Mouse (Mus musculus): ENCODE data around the gene Tnnc2.

Gene Tnnc2

DNA sequence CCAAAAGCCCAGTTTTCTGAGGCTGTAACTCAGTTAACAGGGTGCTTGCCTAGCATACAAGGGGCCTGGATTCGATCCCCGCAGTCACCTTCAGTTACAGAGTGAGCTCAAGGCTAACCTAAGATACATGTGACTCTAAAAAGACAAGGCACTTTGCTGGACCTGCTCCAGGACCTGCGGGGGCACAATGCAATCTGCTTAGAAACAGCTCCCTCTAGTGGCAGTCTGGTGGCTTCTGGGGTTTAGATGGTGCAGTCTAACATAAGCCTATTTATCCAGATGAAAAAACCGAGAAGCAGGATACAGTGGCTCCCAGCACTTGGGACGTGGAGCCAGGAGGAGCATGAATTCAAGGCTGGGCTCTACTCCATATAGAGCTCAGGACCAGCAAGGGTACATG, 14.5 kb upstream of the Tnnc2 start:
- peak; percentile 91 to 96 for DNase-seq

DNA sequence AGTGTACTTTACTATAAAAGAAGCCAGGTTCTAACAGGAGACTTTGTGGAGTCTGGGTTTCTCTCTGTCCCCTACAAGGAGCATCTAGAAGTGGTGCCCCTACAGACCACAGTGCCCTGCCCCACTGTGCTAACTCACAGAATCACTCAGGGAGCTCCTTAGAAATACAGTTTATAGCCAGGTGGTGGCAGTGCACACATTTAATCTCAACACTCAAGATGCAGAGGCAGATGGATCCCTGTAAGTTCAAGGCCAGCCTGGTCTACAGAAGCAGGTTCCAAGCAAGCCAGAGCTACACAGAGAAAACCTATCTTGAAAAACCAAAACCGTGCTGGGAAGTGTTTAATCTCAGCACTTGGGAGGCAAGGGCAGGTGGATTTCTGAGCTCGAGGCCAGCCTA, 14.0 kb upstream of the Tnnc2 start:
- DNase-seq: no peak

DNA sequence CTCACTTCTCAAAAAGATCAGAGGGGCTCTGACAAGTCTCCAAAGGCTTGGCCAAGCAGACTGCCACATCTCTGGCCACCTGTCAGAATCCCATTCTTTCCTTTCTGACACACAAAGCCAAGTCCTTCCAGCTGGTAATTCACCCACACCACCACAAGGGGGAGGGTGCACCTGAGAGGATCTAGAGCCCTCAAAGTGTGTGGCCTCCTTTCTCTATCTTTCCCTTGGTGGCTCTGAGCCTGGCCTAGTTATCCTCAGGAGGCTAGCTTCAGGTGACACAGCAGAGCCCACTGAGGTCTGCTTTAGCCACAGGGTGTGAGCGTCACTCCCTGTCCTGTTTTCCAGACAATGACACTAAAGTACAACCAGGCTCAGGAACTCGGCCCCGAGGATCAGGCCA, 13.5 kb upstream of the Tnnc2 start:
- peak; percentile 77 for DNase-seq

DNA sequence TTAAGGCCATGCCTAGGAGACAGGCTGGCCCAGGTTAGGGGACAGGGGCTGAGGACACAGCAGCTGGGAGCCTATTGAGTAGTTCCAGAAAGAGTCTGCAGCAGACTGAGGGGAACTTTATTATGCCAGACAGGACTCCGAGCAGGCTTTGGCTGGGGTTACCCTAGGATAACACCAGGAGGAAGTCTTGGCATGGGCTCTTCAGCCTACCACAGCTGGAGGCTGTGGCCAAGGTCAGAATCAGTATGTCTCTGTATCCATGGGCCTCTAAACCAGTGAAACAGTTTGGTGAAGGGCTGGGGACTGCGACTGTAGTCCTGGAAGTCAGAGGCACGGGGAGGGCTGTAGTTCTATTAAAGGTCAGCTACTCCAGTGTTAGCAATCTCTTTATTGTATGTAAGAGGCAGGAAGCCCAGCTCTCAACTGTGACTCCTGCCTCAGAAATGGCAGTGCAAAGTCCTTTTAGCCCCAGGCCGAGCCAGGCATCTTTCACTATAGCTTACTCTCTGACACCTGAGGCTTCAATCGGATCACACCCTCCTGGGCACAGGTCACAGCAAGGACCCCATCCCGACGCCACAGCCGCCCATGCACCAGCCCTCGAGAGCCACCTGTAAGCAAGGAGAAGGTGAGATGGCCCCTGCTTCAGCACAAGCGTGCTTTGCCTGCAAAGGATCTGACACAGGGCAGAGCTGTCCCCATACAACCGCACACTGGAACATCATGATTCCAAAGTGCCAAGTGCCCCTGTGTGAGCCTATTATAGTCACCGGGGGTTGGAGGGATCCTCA, 12.8 kb upstream of the Tnnc2 start:
- peak in 1 of 2 experiments; percentile 33 for DNase-seq

DNA sequence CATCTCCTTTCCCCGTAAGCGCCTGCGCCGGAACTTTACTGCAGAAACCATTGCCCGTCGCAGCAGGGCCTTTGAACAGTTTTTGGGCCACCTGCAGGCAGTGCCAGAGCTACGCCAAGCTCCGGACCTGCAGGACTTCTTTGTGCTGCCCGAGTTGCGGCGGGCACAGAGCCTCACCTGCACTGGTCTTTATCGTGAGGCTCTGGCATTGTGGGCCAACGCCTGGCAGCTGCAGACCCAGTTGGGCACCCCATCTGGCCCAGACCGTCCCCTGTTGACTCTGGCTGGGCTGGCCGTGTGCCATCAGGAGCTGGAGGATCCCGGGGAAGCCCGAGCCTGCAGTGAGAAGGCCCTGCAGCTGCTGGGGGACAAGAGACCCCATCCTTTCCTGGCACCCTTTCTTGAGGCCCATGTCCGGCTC, 12.1 kb upstream of the Tnnc2 start:
- peak in 1 of 2 experiments; percentile 50 for DNase-seq

DNA sequence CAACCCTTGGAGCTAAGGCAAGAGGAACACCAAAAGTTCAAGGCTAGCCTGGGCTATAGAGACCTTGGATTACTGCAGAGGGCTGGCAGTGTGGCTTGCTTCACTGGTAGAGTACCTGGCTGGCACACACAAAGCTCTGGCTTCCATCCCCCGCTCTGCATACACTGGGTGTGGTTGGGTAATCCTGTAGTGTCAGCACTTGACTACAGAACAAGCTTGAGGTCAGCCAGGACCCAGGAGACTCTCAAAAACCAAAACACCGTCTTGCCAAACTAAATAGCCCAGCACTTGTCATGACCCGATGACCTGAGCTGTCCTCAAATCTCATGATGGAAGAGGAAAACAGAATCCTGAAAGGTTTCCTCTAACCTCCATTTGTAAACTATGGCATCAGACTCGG, 10.7 kb upstream of the Tnnc2 start:
- peak in 1 of 2 experiments; percentile 65 for DNase-seq

DNA sequence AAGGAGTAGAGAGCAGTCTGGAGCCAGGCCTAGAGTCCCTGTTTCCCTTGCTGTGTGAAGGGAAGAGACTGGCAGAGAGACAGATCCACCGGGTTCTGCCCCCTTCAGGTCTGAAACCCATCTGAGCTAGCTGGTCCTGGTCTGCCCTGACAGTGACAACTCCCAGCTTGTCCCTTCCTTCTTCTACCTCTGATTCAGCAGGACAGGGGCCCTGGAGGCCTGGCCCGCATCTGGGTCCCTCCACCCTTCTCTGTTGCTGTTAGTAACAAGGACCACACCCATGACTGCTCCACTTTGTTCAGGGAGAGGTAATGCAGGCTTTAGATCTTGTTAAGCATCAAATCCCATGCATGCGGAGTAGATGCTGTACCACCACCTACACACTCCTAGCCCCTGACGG, 8.6 kb upstream of the Tnnc2 start:
- DNase-seq: no peak

DNA sequence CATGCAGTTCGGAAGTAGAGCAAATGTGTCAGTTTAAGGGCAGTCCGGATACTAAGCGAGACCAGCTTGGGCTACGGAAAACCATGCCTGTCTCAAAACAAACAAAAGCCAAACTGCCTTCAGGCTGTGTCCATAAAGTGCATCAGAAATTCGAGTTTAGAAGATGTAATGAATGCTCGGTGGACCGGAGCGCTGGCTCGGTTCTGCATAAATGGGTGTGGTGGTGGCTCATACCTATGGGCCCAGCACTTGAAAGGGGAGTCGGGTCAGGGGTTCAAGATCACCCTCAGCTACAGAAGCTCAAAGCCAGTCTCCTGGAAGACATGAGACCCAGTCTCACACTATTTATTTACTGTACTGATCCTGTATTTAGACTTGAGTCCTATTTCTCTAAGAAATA, 8.0 kb upstream of the Tnnc2 start:
- no peak for DNase-seq

DNA sequence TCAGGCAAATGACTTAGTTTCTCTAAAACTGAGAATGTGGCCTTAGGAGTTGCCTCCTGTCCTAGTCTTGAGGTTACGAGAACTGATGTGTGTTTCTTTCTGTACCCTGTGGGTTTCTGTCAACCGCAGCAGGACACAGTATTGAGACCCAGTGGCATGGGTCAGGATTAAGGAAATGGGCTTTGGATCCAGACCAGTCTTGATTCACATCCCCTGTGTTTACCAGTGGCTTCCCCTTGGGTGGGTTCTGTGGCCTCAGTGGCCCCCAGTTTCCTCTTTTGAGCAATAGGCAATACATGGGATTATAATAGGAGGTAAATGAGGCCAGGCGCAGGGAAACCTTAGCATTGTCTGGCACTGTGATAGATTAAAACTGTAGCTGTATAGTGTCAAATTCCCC, 7.3 kb upstream of the Tnnc2 start:
- no peak for DNase-seq

DNA sequence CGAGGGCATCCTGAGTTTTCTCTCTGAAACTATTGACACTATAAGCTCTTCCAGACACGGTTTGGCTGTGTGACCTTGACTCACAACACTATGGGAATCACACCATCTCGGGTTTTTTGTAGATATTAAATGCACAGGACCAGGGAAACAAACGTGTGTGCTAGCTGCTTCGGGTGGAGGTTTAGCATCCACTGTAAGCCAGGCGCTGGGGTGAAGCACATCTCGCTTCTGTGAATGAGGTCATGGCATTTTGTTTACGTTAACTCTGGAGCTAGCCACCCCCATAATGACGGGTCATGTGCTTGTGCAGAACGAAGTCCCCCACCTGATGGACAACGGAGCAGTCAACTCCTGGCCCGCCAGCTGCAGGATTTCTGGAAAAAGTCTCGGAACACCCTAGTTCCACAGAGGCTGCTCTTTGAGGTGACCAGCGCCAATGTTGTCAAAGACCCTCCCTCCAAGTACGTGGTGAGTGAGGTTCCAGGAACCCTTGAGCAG, 6.7 kb upstream of the Tnnc2 start:
- no peak for DNase-seq

DNA sequence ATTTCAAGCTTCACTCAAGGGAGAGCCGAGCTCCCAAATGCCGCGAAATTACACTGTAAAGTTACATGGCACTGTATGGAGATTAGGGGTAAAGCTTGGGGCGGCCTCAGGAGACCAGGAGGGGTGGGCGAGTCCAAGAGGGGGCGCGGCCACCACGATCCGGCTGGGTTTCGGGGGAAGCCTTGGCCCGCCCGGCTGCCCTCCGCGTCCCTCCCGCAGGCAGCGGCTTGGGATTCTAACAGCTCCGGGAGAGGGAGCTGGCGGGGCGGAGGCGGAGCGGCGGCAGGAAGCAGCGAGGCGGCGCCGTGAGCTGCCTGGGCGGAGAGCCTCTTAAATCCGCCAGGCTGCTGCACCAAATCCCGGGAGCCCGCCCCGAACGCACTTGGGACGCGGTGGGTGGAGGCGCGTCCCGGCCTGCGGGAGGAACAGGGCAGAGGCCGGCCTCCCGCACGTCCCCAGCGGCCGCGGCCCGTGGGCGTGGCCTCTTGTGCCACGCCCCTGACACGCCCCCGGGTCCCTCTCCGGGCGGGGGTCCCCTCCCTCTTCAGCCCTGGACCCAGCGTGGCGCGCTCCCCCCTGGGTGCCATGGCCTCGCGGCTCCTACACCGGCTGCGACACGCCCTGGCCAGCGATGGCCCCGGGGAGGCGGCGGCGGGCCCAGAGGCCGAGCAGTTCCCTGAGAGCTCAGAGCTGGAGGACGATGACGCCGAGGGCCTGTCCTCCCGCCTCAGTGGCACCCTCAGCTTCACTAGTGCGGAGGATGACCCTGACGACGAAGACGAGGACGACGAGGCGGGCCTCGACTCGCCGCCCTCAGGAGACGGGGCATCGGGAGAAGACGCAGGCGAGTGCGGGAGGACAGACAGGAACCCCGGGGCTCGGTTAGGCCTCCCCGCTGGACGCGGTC, 6.0 kb upstream of the Tnnc2 start, which contains the start of gene Snx21:
Gene Snx21 (plus strand): TSS at position 343 of the 907 bp plus-strand sequence.
- peak; percentile 93 to 98 for DNase-seq

DNA sequence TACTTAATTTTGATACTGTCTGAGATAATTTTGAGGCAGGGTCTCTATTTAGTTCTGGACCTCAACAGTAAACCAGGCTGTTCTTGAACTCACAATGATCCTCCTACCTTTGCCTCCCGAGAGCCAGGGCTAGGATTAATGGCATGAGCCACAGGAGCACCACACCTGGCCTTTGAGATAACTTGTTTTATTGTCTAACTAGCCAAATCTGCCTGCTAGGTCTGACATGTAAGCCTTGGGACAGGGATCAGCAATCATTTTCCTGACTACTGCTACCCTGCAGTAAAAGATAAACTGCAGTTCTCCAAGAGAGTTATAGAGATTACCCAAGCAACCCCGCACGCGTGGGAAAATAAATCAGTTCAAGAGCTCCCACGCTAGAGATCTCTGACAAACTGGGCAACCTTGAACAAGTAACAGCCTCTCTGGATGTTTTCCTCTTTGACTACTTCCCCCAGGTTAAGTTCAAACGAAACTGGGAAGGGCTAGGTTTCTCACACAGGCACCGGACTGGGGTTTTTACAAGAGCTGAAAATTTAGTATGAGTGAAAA, 5.2 kb upstream of the Tnnc2 start:
- DNase-seq: no peak

DNA sequence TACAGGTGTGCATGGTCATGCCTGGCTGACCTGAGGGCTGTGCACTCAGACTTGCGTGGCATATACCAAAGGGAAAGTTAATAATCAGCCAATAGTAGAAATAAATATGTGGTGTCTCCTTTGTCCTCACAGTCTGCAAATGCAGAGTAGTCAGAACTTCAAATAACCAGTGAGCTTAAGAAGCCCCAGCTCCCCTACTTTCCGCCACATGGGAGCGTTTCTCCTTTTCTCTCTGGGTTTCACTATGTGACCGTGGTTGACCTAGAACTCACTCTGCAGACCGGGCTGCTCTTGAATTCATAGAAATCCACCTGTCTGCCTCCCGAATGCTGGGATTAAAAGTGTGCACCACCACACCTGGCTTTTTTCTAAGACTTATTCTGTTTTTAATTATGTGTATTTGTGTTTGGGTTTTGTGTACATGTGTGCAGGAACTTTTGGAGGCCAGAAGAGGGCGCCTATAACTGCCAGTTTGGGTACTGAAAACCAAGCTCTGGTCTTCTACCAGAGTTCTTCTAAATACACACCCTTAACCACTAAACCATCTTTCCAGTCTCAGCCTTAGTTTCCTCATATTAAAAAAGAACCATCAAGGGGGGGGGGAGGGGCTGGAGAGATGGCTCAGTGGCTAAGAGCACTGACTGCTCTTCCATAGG, 4.3 kb upstream of the Tnnc2 start:
- DNase-seq: no peak

DNA sequence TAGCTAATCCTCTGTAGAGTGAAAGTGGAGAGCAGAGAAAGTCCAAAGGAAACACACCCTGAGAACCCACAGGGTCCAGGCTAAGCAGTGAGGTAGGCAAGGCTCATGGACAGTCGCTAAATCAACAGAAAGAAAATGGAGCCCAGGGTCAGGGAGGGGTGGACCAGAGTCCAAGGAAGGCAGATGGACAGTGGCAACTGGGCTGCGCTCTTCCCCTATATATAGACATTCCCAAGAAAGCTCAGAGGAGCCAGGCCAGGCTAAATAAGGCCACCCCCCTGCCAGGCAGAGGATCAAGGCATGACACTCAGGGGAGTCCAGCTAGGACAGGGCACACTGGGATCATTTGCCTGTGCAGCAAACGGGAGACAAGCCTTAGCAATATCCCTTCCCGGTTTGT, 2.1 kb upstream of the Tnnc2 start:
- no peak for DNase-seq

DNA sequence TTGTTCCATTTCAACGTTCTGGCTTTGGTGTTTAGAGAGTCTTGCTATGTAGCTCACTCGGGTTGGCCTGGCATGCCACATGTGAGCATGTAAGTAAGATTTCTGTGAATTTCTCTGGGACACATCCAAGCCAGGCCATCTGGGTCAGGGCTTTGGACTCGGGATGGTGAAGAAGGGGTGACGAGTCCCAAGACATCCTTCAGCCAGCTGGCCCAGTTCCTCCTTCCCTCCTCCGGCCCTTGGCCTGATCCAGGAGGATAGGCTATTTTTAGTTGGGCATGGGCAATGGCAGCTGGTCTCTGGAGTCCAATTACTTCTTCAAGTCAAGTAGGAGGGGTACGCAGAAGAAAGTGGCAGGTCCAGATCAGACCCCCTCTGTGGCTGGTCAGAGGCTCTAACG, 958 bp downstream of the Tnnc2 start:
- DNase-seq: no peak

DNA sequence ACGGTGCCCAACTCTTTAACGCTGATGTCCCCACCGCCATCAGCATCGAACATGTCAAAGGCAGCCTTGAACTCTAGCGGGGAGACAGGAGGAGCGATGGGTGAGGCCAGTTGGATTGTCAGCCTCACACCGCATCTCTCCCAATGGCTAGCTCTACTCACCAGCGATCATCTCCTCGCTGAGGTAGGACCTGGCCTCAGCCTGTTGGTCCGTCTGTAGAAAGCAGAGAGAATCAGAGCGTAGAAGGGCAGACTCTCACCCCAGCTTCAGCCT, 1.8 kb downstream of the Tnnc2 start:
- no peak for DNase-seq

DNA sequence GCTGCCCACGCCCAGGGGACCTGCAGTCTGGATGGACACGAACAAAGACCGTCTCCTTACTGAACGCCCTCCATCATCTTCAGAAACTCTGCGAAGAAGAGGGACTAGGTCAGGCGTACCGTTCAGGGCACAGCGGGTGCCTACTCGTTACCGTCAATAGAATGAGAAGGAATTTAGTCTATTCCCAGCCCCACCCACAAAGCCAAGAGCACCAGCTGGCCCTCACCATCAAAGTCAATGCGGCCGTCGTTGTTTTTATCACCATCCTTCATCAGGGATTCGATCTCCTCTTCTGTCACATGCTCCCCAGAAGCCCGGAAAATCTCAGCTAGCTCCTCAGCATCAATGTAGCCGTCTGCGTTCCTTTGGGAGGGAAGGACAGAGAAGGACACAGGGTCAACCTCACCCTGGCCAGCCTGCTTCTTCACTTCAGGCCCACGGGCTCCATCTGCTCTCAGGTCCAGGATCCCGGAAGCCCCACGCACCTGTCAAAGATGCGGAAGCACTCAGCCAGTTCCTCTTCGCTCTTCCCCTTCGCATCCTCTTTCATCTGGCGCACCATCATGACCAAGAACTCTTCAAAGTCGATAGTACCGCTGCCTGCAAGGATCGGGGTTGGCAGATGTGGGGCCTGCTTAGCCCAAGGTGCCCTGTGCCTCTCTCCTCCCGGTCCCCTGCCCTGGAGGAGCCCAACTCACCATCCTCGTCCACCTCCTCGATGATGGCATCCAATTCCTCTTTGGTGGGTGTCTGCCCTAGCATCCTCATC, 2.3 kb downstream of the Tnnc2 start:
- no peak for DNase-seq

DNA sequence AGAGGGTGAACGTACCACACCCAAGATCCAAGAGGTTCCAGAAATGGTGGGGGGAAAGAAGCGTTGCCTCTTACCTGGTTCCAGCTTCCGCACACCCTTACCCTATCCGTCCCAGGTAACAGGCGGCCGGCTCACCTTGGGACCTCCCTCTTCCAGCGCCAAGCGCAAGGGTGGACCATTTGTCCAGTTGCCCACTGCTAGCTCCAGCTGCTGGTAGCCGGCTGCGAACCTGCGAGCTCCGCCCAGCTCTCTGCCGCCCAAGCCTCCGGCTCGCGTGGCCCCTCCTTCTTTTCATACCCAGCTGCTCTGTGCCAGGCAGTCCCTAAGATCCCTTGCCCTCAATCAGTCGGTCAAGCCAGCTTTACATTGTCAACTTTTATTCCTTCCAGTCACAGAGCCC, 3.0 kb downstream of the Tnnc2 start:
- DNase-seq: no peak

DNA sequence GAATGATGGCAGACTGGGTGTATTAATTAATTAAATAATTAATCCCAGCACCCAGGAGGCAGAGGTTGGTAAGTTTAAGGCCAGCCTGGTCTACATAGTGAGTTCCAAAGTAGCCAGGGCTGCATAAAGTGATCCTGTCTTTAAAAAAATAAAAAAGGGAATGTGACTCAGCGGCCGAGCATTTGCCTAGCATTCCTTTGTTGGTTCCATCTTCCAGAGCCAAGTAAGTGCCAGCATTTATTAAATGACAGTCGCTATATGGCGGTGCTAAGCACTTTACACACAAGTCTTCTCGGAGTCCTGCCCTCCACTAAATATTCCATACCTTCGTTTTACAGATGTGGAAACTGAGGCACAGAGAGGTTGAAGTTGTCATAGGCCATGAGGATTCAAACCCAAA, 3.6 kb downstream of the Tnnc2 start:
- DNase-seq: no peak

DNA sequence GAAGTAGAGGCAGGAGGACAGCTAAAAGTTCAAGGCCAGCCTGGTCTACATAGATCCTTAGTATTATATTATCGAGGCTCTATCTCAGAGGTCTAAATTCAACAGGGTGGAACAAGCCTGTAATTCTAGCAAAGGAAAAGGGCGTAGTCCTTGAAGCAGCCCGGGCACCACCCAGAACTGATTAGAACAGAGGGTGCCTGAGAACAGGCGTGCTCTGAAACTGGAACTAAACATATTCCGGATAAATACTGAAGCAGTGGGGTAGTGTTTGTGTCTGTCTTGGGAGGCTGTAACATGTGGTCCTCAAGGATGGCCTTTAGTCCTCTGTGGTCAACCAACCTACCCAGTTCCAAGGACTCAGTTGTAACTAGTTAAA, 5.8 kb downstream of the Tnnc2 start:
- DNase-seq: no peak

DNA sequence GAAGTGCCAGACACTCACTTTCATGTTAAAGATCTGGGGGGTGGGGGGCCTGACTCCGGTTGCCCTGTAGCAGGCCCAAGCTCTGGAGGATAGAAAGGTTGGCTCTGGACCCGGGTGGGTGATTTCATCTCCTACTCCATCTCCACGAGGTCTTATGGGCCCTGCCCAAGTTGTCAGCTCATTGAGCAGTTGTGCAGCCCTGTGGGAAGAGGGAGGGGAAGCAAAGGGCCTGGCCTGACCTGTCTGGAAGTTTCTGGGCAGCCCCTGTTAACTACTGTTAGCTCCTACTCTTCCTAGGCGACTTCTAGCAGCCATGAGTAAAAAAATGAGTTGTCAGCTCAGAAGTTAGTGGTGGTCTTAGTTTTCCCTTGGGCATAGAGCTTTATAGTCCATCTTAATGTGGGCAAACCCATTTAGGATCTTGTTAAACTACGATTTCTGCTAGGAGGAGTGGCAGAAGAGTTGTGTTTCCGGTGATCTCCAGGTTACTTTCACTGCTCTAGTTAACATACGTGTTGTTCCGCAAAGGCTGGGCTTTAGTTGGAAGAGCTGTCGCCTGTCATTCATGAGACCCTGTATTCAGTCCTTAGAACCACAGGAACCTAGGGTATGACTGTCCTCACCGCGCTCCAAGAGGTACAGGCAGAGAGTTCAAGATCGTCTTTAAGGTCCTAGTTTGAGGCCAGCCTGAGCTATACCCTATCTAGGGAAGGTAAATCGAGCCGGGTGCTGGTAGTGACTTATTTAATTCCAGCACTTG, 6.4 kb downstream of the Tnnc2 start:
- DNase-seq: no peak

DNA sequence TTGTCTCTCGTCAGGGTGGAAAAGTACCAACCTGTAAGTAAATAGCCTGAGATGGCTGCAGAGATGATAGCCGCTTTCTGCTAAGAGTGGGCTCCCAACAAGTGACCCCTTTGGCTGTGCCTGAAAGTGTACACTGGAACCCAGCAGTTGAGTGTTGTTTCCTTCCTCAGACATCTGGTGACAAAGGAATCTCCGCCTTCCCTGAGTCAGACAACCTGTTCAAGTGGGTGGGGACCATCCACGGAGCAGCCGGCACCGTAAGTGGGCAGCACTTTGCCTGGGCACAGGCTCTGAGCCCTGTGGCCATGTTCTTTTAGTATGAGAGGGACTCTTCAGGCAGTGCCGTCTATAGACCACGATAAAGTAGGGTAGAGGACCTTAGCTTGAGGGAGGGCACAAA, 8.6 kb downstream of the Tnnc2 start:
- DNase-seq: no peak
